Mouse (Mus musculus): ENCODE results near the gene Tm9sf1. TPM values are rescaled to one million over a fixed set of nuclear protein-coding genes. Genes with fewer than 3 reads are reported as not detected.

Gene Tm9sf1
- 10 to 100 TPM; 37.5 to 45.6 (median 38.9) TPM for total RNA-seq (2022)

DNA sequence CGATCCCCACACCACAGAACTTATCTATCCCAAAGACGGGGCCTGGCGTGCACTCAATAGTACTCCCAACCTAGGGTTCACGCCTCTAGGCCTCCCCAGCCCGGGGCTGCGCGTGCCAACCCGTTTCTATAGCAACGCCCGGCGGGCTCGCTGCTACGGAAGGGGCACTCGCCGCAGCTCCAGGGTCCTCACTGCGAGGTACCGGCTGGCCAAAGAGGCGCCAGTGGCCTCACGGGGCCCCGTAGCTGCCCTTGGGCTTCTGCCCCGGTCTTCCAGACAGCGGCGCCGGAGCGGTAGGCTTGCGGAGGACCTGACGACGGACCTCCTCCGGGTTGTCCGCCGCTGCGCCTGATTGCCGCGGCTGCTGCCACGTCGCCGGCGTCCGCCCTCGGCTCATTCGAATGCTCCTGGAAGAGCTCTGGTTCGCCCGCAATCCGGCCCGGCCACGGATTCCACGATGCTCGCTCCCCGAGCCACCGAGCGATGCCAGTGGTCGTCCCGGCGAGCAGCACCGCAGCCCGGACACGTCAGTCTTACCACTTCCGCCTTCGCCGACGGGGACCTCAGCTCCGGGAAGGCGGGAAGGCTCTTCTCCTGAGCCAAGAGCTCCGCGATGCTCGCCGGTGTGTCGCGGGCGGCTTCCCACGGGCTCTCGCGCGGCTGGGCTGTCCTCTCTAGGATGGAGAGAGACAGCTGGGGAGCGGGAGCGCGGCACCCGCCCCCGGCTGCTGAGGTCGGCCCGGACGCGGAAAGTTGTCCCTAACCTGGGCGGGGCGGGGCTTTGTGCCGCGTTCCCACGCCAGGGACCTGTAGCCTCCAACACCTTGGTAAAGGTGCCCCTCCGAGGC is at the start of gene Tm9sf1:
Gene Tm9sf1, minus strand, starts transcription at position 747 of the 848 bp plus-strand sequence.
- peak; percentile 79 to 87 for DNase-seq (ENCODE audit: low spot score in 2 of 2)

- no peak for DNase-seq (ENCODE audit: low spot score in 2 of 2)
Measured at GRCm38 (mm10) chr14:55689433-55689832, 45.8 kb upstream of the Tm9sf1 start.

DNA sequence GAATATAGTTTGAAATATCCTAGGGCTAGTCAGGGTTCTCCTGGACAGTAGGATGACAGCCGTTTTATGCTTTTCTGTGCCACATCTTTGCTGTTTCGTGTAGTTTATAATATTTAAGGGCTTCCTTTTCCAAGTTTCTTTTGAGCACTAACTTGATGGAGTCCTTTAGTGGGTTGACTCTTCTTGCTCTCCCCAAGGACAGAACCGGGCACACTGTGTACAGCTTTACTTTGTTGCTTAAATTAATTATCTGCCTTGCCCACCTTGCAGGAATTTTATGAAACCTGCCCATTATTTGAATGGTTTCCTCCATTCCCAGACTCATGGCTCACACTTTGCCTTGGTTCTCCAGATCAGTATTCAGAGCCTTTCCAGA is 38.5 kb upstream of the Tm9sf1 start:
- DNase-seq (ENCODE audit: low spot score in 2 of 2) = no peak

DNA sequence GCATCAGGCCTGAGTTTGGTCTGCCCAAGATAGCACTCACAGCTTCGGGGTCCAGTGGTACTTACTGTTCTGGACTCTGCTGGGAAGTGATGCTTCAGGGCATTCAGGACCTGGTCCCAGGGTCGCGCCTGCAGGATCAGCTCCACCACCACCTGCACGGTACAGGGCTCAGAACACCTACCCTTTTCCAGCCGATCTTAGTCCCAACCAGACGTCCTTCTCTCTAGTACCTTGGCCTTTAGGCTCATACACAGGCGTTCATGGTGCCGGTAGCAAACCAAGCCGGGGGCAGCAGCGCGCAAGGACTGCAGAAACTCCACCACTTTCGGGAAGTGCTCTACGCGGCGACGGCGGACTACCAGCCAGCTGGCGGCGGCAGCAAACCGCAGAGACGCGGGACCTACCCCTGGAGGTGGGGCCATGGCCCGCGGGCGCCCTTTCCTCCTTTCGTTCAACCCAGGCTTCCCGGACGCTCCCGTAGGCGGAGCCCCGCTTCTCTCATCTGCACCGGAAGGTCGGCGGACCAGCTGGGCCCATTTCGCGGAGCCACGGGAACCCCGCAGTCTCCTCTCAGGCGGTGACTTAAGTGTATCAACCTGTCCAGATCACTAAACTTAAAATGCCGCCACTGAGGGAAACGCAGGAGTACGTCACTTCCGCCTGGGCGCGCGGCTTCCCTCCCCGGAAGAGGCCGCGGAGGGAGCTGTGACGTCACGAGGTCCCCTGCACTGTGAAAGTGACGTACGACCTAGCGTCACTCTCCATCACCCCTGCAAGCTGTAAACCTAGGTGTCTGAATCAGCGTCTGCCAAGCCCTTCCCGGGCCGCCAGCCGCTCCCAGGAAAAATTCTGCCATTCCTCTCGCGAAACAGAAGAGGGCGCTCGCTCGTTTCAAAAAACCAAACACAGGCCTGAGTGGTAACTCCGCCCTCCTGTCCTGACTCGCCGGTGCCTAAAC is 37.8 kb upstream of the Tm9sf1 start, which contains the start of gene Tinf2:
Gene Tinf2, minus strand, starts transcription at position 661 of the 958 bp plus-strand sequence.
- DNase-seq (ENCODE audit: low spot score in 2 of 2) = peak; percentile 86 to 96

DNA sequence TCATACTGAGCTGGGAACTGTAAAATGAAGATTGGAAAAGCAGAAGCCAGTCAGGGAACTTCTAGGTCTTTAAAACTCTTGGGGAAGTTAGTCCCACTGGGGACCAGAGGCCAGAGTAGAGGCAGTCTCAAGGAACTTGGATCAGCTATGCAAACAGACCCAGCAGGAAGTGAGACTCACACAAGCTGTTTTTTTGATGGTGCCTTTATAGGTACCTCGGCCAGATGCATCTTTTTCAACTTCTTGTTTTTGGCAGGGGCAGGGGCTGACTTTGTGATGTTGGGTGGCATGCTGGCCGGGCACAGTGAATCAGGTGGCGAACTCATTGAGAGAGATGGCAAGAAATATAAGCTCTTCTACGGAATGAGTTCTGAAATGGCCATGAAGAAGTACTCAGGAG is 34.0 kb upstream of the Tm9sf1 start:
- DNase-seq (ENCODE audit: low spot score in 2 of 2) = no peak

DNA sequence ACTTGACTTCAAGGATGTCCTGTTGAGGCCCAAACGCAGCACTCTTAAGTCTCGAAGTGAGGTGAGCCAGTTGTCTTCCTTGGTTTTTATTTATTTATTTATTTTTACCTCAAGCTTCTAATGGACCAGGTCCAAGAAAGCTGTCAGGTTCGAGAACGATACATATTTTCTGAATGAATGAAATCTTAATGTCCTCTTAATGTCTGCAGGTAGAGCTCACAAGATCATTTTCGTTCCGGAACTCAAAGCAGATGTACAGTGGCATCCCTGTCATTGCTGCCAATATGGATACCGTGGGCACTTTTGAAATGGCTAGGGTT is 29.1 kb upstream of the Tm9sf1 start:
- DNase-seq (ENCODE audit: low spot score in 2 of 2) = no peak

DNA sequence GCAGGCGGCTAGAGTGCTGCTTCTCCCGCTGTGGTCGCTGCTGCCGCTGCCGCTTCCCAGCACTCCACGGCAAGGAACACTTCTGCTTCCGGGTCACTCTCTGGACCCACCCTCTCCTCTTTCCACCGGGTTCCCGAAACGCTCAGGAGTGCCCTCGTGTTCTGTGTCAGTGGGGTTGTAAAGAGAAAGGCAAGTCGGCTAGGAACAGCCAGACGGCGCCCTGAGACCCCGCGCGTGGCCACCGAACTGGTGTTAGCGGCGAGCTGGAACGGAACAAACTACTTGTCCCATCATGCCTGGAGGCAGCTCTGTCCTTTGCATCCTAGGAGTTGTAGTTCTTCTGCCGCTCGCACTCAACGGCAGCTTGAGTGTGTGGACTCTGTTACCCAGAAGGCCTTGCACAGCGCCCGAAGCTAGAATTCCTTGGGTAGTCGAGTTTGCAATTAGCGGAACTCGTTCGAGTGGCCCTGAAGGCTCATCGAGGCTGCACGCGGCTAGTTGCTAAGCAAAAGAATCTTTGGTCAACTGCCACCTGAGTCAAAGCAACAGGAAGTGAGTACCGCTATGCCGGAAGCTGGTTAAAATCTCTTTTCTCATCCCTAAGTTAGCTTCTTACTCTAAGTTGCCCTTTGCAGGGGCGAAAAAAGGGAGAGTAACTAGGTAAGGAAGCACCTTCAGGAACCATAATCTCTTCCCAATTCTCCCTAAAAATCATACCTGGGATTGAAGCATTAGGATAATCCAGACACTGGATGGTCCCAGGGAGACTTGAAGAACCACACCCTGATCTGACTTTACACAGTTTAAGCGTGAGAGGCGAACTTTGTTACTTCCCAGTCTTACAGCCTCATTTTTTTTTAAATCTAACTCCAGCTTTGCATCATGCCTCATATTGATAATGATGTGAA is 28.5 kb upstream of the Tm9sf1 start, which contains the start of the genes Gmpr2 and Nedd8:
Gene Gmpr2, plus strand, starts transcription at position 109 of the 908 bp plus-strand sequence.
Gene Nedd8, minus strand, starts transcription at position 292 of the 908 bp plus-strand sequence.
- DNase-seq (ENCODE audit: low spot score in 2 of 2) = peak; percentile 92 to 96

GRCm38 (mm10) chr14:55671486-55671832 is 27.9 kb upstream of the Tm9sf1 start:
- DNase-seq (ENCODE audit: low spot score in 2 of 2) = no peak

GRCm38 (mm10) chr14:55660636-55661035 is 17.0 kb upstream of the Tm9sf1 start:
- no peak for DNase-seq (ENCODE audit: low spot score in 2 of 2)

DNA sequence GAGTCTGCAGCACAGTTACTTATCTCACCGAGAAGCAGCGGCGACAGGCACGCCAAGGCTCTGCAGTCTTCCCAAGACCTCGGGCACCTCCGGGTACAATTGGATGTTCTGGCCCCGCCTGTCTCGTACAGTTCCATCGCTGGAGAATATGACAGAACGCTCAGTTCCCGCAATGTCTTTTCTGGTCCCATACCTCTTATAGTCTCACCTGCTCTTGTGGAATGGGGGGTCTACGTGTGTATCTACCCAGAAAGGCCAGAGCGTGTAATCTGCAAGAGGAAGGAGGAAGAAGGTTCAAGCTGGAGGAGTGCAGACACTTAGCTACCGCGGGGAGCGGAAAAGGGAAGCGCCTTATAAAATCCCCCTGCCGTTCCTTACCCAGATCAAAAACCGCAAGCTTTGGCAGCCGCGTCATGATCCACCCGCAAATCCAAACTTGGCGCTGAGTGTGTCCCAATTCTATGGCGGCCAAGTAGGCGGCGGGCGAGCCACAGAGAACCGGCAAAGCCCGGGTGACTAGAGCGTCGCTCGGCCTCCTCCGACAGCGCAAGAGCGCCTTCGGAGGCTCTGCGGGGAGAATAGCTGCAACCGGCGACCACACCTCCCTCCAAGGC is 16.5 kb upstream of the Tm9sf1 start, which contains the start of gene Mdp1:
Gene Mdp1, minus strand, starts transcription at position 549 of the 614 bp plus-strand sequence.
- peak; percentile 67 to 74 for DNase-seq (ENCODE audit: low spot score in 2 of 2)

DNA sequence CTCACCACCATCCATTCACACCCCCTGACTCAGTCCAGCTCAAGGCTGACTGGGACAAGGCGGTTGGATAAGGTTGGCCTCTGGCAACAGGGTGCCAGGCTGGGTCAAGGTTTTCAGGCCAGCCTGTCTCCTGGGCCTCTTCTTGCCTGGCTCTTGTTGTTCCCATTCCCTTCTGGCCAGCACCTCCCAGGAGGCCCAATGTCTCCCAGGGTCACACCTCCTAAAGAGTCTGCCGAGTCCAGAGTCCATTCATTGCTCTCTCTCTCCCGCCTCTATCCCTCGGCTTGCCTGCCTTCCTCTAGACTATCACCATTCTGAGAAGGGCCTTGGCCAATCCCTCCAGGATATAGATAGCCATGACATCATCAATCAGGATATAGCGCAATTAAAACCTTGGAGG is 14.4 kb upstream of the Tm9sf1 start:
- DNase-seq (ENCODE audit: low spot score in 2 of 2) = no peak

- no peak for DNase-seq (ENCODE audit: low spot score in 2 of 2)
Measured at GRCm38 (mm10) chr14:55656935-55657334, 13.3 kb upstream of the Tm9sf1 start.

DNA sequence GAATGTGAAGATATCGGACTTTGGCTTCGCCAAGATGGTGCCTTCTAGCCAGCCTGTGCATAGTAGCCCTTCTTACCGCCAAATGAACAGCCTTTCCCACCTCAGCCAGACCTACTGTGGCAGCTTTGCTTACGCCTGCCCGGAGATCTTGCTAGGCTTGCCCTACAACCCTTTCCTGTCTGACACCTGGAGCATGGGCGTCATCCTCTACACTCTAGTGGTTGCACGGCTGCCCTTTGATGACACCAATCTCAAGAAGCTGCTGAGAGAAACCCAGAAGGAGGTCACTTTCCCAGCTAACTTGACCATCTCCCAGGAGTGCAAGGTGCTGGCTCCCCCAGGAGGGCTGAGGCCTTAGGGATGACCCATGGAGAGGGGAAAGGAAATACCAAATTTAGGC is 7.9 kb upstream of the Tm9sf1 start:
- DNase-seq (ENCODE audit: low spot score in 2 of 2) = no peak

DNA sequence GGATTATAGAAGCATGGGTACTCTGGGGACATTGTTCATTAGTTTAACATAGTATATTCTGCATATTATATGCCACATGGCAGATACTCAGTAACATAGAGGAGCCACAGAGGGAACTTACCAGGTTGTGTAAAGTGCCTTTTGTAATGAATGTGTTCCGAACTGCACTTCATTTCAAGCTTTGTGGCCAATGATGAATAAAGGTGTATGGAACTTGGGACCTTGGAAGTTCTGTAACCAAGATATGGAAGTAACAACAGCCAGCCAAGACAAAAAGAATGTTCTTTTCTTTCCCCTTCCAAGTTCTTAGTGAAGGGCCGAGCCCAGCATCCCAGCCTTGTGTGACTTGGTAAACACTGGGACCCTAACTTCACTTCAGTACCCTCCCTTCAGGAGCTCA is 6.3 kb upstream of the Tm9sf1 start, which contains the start of gene Tssk4:
Gene Tssk4, plus strand, starts transcription at position 301 of the 400 bp plus-strand sequence.
- DNase-seq (ENCODE audit: low spot score in 2 of 2) = no peak

GRCm38 (mm10) chr14:55644261-55644888 is 769 bp upstream of the Tm9sf1 start:
- no peak for DNase-seq (ENCODE audit: low spot score in 2 of 2)

DNA sequence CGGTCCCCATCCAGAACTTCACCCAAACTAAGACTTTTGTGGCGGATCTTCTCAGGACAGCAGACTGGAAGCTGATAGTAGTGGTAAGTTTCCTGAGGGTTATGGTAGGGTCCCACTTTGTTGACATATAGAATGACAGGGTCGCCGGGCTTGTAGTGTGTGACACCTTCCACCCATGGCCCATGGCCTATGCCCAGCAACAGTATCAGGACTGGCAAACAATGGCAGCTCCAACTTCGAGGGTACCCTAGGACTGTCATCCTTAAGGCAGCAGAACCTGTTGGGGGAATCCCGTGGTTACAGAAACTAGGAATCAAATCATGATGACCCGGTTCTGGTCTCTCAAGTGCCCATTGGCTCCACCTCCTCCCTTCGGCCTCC is 937 bp downstream of the Tm9sf1 start:
- no peak for DNase-seq (ENCODE audit: low spot score in 2 of 2)

DNA sequence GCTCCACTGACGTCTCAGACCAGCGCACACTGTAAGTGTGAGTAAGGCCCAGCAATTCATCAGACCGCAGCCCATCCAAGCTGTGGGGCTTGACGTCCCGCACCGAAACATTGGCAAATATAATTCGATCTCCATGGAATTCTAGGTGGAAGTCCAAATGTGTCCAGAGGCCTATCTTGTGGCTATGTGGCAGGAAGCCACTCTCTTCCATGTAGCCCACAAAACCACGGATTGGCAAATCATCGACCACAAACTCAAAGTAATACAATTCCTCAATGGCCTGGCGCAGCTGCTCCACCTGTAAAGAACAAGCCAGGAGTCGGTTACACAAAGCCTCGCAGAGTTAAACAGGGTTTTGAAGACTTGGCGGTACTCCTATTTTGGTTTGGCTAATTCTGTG is 2.3 kb downstream of the Tm9sf1 start:
- no peak for DNase-seq (ENCODE audit: low spot score in 2 of 2)

DNA sequence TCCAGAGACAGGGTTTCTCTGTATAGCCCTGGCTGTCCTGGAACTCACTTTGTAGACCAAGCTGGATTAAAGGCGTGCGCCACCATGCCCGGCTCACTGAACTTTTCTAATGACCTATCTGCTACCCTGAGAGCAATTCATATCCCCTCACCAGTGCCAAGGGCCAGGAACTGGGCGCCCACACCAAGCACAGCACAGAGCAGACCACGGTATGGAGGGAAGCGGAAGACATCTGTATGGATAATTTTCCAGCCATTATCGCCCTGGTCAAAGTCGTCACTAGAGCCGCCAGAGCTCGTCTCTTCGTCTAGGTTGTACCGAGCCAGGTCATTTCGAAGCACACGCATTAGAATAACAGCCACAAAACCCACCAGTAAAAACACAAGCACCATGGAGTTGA is 2.8 kb downstream of the Tm9sf1 start:
- DNase-seq (ENCODE audit: low spot score in 2 of 2) = no peak

DNA sequence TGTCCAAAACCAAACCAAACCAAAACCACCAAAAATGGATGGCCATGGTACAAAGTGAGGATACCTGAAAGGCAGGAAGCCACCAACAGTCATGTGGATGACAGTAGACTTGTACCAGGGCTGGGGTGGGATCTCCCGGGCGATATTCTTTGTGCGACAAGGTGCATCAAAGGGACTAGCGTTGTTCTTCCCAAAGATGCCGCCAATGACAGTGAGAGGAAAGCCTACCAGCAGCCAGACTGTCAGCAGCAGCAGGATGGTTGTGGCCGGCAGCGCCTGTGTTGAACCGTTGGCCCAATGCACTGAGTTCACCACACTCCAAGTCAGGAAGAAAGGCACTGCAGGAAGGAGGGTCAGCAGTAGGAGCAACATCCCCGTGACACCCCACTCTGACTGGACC is 5.8 kb downstream of the Tm9sf1 start, which contains the start of gene Gm49378:
Gene Gm49378, minus strand, starts transcription at position 101 of the 400 bp plus-strand sequence.
- DNase-seq (ENCODE audit: low spot score in 2 of 2) = no peak

DNA sequence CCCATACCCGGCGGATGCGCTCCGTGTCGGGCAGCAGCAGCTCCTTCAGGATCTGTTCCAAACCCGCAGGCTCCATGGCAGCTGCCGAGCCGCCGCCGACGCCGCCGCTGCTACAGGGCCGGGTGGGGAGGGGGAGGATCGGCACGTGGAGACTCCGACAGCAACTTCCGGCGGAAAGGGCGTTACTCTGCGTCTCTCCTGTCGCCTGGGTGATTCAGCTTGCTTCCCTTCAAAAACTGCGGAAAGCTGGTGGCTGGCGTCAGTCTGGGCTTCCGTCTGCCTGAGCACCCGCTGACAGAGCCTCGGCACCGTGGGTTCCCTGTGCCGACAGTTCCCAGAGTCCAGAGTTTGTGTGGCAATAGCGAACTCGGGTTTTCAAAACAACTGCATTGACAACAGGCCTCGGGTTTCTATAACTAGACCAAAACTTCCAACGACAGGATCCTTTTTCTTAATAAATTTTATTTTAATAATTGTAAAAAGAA is 8.0 kb downstream of the Tm9sf1 start, which contains the start of gene Ipo4:
Gene Ipo4, minus strand, starts transcription at position 435 of the 485 bp plus-strand sequence.
- peak; percentile 72 to 86 for DNase-seq (ENCODE audit: low spot score in 2 of 2)

Data from left cerebral cortex, adult 8-10 months (tissue).